Mouse (Mus musculus) liver, adult 2 months (tissue): ENCODE results near the gene Scarb1. TPM values are rescaled to one million over a fixed set of nuclear protein-coding genes. Genes with fewer than 3 reads are reported as not detected.
A peak's percentile ranks its signal among the peaks of the same experiment; 100 is the strongest.

Experiments
- DNase-seq: peaks from one replicate; pipeline ENCODE4 v3.0.0-alpha.2; 2011; ENCODE audit warnings: low read depth, low spot score; ENCODE audit errors: extremely low read depth
- H3K27ac ChIP-seq: fragments of 200-500 bp; replicated peaks from 2 replicates; pipeline ENCODE4 v1.5.1; 2012; ENCODE audit warnings: low read depth, mild to moderate bottlenecking, control low read depth, inconsistent platforms, low read length; ENCODE audit not compliant: insufficient read depth
- H3K27me3 ChIP-seq: fragments of 200-500 bp; 2 replicates; pipeline ENCODE4 v1.6.1; 2012; ENCODE audit warnings: mild to moderate bottlenecking, moderate library complexity, low read length, inconsistent platforms; ENCODE audit not compliant: control insufficient read depth, insufficient read depth
- H3K36me3 ChIP-seq: fragments of 200-500 bp; 2 replicates; pipeline ENCODE4 v1.6.1; 2012; ENCODE audit warnings: low read length, inconsistent platforms; ENCODE audit not compliant: control insufficient read depth, insufficient read depth
- H3K4me1 ChIP-seq: fragments of 200-500 bp; 2 replicates; pipeline ENCODE4 v1.6.1; 2011; ENCODE audit warnings: low read length; ENCODE audit not compliant: control insufficient read depth, insufficient read depth
- H3K4me3 ChIP-seq: fragments of 200-500 bp; 2 replicates; pipeline ENCODE4 v1.5.1; 2011; ENCODE audit warnings: low read depth, mild to moderate bottlenecking, control low read depth, low read length, moderate library complexity; ENCODE audit not compliant: insufficient read depth
- H3K79me2 ChIP-seq: fragments of 200-500 bp; 2 replicates; pipeline ENCODE4 v1.6.1; 2012; ENCODE audit warnings: inconsistent platforms, mild to moderate bottlenecking, low read length, moderate library complexity; ENCODE audit not compliant: control insufficient read depth, insufficient read depth
- H3K9ac ChIP-seq: fragments of 200-500 bp; 2 replicates; pipeline ENCODE4 v1.6.1; 2012; ENCODE audit warnings: low read depth, mild to moderate bottlenecking, control low read depth, inconsistent platforms, low read length
- CTCF ChIP-seq: fragments of 200-500 bp; IDR thresholded peaks from 2 replicates; pipeline ENCODE4 v1.5.1; 2011; ENCODE audit warnings: low read depth, low read length, control low read depth
- POLR2A ChIP-seq: fragments of 200-500 bp; IDR thresholded peaks from 2 replicates; pipeline ENCODE4 v1.6.1; 2011; ENCODE audit warnings: low read length, control low read depth; ENCODE audit not compliant: insufficient read depth; ENCODE audit errors: extremely low read depth
- WGBS: fragments of 180-500 bp; shearing (Covaris S2); methylation state at CpG from one replicate; pipeline ENCODE4 v1.1.7; 2018; 5-methylcytosine and 5-hydroxymethylcytosine counted together
- polyA plus RNA-seq: library from polyadenylated mRNA; depleted of rRNA; stranded (reverse); fragments of >200 nt; gene quantifications from 2 replicates; pipeline ENCODE4 v1.2.3, GENCODE M21; 2012
- total RNA-seq: library from RNA; depleted of rRNA; stranded (reverse); fragments of >200 nt; gene quantifications from 2 replicates; pipeline ENCODE4 v1.2.3, GENCODE M21; 2014

The Scarb1 gene
- total and polyA plus RNA-seq, 2 experiments: 72.4 to 189 TPM

DNA sequence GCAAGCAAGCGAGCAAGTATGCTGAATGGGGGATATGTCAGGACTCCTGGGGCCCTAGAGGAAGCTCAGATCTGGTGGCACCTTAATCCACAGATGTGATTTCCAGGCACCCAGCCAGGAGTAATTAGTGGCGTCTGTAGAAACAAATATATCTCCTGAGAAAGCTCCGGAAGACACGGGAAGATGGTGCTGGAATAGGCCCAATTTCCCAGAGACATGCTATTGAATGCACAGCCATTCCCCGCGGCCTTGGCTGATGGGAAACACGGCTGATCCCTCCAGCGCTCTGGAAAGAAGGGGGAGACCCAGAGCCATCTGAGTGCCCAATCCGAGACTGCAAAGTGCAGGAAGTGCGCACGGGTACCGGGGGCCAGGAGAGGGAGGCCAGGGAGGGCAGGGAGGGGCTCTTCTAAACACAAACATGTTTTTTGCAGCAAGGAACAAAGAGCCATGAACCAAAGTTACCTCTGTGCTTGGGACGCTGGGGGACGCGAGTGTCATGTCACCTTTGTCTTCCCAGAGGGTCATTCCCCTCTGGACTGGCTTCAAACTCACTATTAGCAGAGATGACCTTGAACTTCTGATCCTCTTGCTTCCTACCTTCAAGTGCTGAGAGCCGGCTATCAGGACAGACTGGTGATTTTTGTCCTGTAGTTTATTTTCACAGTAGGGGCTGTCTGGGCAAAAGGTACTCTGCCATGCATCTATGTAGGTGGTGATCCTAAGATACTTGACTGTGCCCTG, 21.7 kb downstream of the Scarb1 start:
- TF ChIP-seq CTCF (no peak), POLR2A (no peak)
- no peaks in the 10 kb centered on the region for H3K36me3 ChIP-seq
- no peaks in the 10 kb centered on the region for H3K27me3 ChIP-seq
- peaks cover 57% of the 10 kb centered on the region for H3K4me1 ChIP-seq
- H3K4me3 ChIP-seq: no peak overlapping the region
- no peak overlapping the region for H3K9ac ChIP-seq
- H3K27ac ChIP-seq: peak overlapping the region; percentile 25
- whole genome bisulfite sequencing: 18% methylated on average over 16 of the region's 16 CpGs
- H3K79me2 ChIP-seq: peaks cover 31% of the 10 kb centered on the region
- DNase-seq: peak; percentile 97

DNA sequence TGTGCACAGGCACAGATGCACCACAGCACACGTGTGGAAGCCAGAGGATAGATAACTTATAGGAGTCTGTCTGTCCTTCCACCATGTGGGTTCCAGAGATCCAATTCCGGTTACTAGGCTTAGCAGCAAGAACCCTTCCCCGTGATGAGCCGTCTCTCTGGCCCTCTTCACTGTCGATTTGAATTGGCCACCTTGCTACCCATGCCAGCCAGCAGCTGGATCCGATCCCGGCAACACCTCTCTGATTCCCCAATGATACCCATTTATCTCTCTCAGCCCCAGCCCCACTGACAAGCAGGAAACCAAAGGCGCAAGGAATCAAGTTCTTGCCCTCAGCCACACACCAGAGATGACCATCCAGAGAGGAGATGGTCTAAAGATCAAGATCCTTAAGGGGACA, 22.9 kb downstream of the Scarb1 start:
- H3K4me3 ChIP-seq: no peak overlapping the region
- no peaks in the 10 kb centered on the region for H3K36me3 ChIP-seq
- DNase-seq: peak; percentile 63
- H3K27ac ChIP-seq: 0 out of 2 replicates have a peak overlapping the region, but pooled peaks have one; percentile 4
- H3K79me2 ChIP-seq: peaks cover 31% of the 10 kb centered on the region
- 28% methylated on average over 8 of the region's 8 CpGs for WGBS
- H3K4me1 ChIP-seq: peaks cover 58% of the 10 kb centered on the region
- H3K9ac ChIP-seq: no peak overlapping the region
- TF ChIP-seq POLR2A: no peak
- no peak for TF ChIP-seq CTCF
- H3K27me3 ChIP-seq: no peaks in the 10 kb centered on the region

DNA sequence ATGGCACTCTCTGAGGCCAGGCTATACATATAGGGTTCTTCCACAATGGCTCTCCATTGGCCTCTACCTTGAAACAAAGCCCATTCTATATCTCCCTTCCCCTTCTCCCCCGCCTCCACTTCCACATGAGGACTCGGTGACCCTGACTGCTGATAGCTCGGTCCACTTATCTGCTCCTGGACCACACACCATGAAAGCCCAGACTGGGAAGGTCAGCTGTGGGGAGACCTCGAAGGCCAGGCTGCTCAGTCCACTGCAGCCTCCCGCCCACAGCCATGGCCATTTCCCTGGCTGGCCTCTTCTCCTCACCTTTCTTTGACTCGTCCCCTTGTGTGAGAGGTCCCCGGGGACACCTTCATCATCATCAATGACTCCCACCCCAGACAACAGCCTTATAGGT, 23.6 kb downstream of the Scarb1 start:
- no peak overlapping the region for H3K27ac ChIP-seq
- H3K36me3 ChIP-seq: no peaks in the 10 kb centered on the region
- DNase-seq: no peak
- H3K27me3 ChIP-seq: no peaks in the 10 kb centered on the region
- H3K9ac ChIP-seq: no peak overlapping the region
- H3K79me2 ChIP-seq: peaks cover 28% of the 10 kb centered on the region
- peaks cover 59% of the 10 kb centered on the region for H3K4me1 ChIP-seq
- no peak for TF ChIP-seq CTCF
- TF ChIP-seq POLR2A: no peak
- H3K4me3 ChIP-seq: no peak overlapping the region
- WGBS: 57% methylated on average over 7 of the region's 7 CpGs

DNA sequence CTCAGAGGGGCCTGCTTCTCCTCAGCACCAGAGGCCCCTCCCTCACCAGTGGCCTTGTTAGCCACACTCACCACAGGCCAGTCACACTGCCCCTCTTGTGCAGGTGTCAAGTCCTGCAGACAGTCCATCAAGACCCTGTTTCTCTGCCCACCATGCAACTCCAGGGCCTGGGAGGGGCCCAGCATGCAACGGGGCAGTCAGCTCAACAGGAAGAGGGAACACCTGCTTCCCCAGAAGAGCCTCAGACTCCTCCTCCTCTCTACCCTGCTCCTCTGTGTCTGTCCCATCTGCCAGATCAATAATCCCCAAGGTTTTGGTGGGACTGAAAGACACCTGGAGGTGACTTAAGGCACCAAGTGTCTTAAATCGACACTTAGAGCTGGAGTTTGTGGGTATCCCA, 24.1 kb downstream of the Scarb1 start:
- Histone ChIP-seq H3K9ac (no peak overlapping the region), H3K27me3 (no peaks in the 10 kb centered on the region), H3K4me1 (peaks cover 61% of the 10 kb centered on the region), H3K79me2 (peaks cover 24% of the 10 kb centered on the region), H3K36me3 (no peaks in the 10 kb centered on the region), H3K27ac (no peak overlapping the region), H3K4me3 (no peak overlapping the region)
- 68% methylated on average over 2 of the region's 2 CpGs for whole genome bisulfite sequencing
- DNase-seq: no peak
- TF ChIP-seq CTCF: no peak
- no peak for TF ChIP-seq POLR2A

DNA sequence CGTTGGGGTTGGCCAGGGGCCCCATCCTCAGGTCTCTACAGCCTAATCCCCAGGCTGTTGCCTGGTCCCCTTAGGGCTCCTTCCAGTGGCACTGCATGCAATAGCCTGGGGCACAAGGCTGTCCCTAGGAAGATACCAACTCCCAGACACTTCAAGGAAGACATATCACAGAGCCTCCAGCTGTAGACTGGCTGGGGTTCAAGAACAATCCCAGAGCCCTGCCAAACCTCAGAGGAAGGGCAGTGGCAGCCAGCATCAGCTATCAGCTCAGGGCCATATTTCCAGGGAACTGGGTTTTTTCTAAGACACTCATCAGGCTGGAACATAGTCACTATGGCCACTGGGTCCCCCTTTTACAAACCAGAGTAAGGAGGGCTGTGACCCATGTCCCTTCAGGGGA, 25.8 kb downstream of the Scarb1 start:
- H3K36me3 ChIP-seq: no peaks in the 10 kb centered on the region
- no peak overlapping the region for H3K9ac ChIP-seq
- peaks cover 25% of the 10 kb centered on the region for H3K79me2 ChIP-seq
- no peak for DNase-seq
- H3K27me3 ChIP-seq: no peaks in the 10 kb centered on the region
- peaks cover 67% of the 10 kb centered on the region for H3K4me1 ChIP-seq
- TF ChIP-seq POLR2A (no peak), CTCF (no peak)
- 24% methylated on average over 1 of the region's 1 CpGs for WGBS
- 0 out of 2 replicates have a peak overlapping the region, but pooled peaks have one; percentile 4 for H3K27ac ChIP-seq
- H3K4me3 ChIP-seq: no peak overlapping the region

DNA sequence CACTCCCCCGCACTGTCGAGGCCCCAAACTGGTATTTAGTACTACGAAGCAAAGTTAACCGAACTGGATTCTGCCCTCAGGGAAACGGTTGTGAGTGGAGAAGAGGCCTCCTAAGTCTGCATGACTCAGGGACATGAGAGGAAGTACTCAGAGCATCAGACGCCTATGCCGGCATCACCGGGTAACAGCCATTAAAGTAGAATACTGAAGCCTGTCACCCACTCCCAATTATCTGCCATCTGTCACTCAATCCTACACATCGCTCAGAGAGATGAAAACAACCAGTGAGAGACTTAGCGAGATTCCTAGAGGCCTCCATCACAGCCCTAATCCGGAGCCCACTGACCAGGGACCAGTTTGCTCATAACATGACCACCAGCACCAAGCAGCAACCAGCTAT, 26.9 kb downstream of the Scarb1 start:
- no peak overlapping the region for H3K27ac ChIP-seq
- no peak overlapping the region for H3K9ac ChIP-seq
- no peaks in the 10 kb centered on the region for H3K27me3 ChIP-seq
- WGBS: 76% methylated on average over 11 of the region's 11 CpGs
- no peak for DNase-seq
- peaks cover 67% of the 10 kb centered on the region for H3K4me1 ChIP-seq
- no peak overlapping the region for H3K4me3 ChIP-seq
- H3K36me3 ChIP-seq: no peaks in the 10 kb centered on the region
- peaks cover 36% of the 10 kb centered on the region for H3K79me2 ChIP-seq
- no peak for TF ChIP-seq CTCF
- no peak for TF ChIP-seq POLR2A
